Mouse (Mus musculus) limb, embryonic 12.5 days (tissue): ENCODE measurements around the gene Unc80. TPM values are rescaled to one million over a fixed set of nuclear protein-coding genes. Genes with fewer than 3 reads are reported as not detected.
A peak's percentile ranks its signal among the peaks of the same experiment; 100 is the strongest.
"Not testable (repeated sequence)": the region's sequence is repeated elsewhere in the genome, so short reads cannot be mapped to it uniquely, and the experiment has no call there.

Experiments
- ATAC-seq: fragments of 200-750 bp; cut with Nextera tagmentation; 2 replicates; pipeline ENCODE4 v1.8.0; 2017; ENCODE audit warnings: low read depth, moderate TSS enrichment; ENCODE audit not compliant: insufficient number of reproducible peaks, insufficient read depth, low FRiP score, low TSS enrichment
- H3K27ac ChIP-seq: fragments of 300-500 bp; sonication (generic); 2 replicates; pipeline ENCODE4 v1.5.1; 2016; ENCODE audit warnings: mild to moderate bottlenecking, moderate library complexity
- H3K27me3 ChIP-seq: fragments of 300-500 bp; sonication (generic); 2 replicates; pipeline ENCODE4 v1.6.1; 2016; ENCODE audit warnings: mild to moderate bottlenecking, moderate library complexity
- H3K36me3 ChIP-seq: fragments of 300-500 bp; sonication (generic); 2 replicates; pipeline ENCODE4 v1.6.1; 2016; ENCODE audit warnings: mild to moderate bottlenecking, moderate library complexity
- H3K4me1 ChIP-seq: fragments of 300-500 bp; sonication (generic); replicated peaks from 2 replicates; pipeline ENCODE4 v1.6.1; 2016
- H3K4me2 ChIP-seq: fragments of 300-500 bp; sonication (generic); 2 replicates; pipeline ENCODE4 v1.6.1; 2016; ENCODE audit warnings: mild to moderate bottlenecking, moderate library complexity
- H3K4me3 ChIP-seq: fragments of 300-500 bp; sonication (generic); replicated peaks from 2 replicates; pipeline ENCODE4 v1.5.1; 2016; ENCODE audit warnings: mild to moderate bottlenecking
- H3K9ac ChIP-seq: fragments of 300-500 bp; sonication (generic); replicated peaks from 2 replicates; pipeline ENCODE4 v1.6.1; 2016; ENCODE audit warnings: mild to moderate bottlenecking, moderate library complexity
- H3K9me3 ChIP-seq: fragments of 300-500 bp; sonication (generic); 2 replicates; pipeline ENCODE4 v1.6.1; 2016; ENCODE audit warnings: mild to moderate bottlenecking, moderate library complexity
- WGBS: fragments of 180-500 bp; shearing (Covaris S2); methylation state at CpG from one replicate; pipeline ENCODE4 v1.1.7; 2016; 5-methylcytosine and 5-hydroxymethylcytosine counted together
- polyA plus RNA-seq: library from polyadenylated mRNA; unstranded; fragments of >200 nt; fragmentation: Nextera tagmentation; extraction: Ambion mirVana; gene quantifications from 2 replicates; pipeline ENCODE4 v1.2.1, GENCODE M21; 2016

Gene Unc80
- polyA plus RNA-seq, 1 experiment from 2014 or later: 0.73 TPM

- Histone ChIP-seq H3K27me3 (no peaks in the 10 kb centered on the region), H3K9me3 (no peaks in the 10 kb centered on the region), H3K4me3 (no peak overlapping the region), H3K27ac (no peak overlapping the region), H3K36me3 (no peaks in the 10 kb centered on the region), H3K9ac (no peak overlapping the region), H3K4me1 (no peaks in the 10 kb centered on the region), H3K4me2 (no peak overlapping the region)
- ATAC-seq: no peak
- WGBS: 76% methylated on average over 3 of the region's 3 CpGs
These were observed 223.6 kb downstream of the Unc80 start for GRCm38 (mm10) chr1:66691772-66692171.

- Histone ChIP-seq H3K36me3 (no peaks in the 10 kb centered on the region), H3K9me3 (no peaks in the 10 kb centered on the region), H3K4me3 (no peak overlapping the region), H3K27ac (no peak overlapping the region), H3K4me1 (no peaks in the 10 kb centered on the region), H3K4me2 (no peak overlapping the region), H3K27me3 (no peaks in the 10 kb centered on the region), H3K9ac (no peak overlapping the region)
- 81% methylated on average over 1 of the region's 1 CpGs for WGBS
- ATAC-seq: no peak
These were observed 224.1 kb downstream of the Unc80 start for GRCm38 (mm10) chr1:66692308-66692707.

GRCm38 (mm10) chr1:66692780-66693392 lies 224.7 kb downstream of the Unc80 start:
- H3K4me2 ChIP-seq: no peak overlapping the region
- no peak overlapping the region for H3K9ac ChIP-seq
- WGBS: 91% methylated on average over 8 of the region's 8 CpGs
- H3K9me3 ChIP-seq: no peaks in the 10 kb centered on the region
- H3K4me3 ChIP-seq: no peak overlapping the region
- H3K4me1 ChIP-seq: no peaks in the 10 kb centered on the region
- H3K27me3 ChIP-seq: no peaks in the 10 kb centered on the region
- no peak overlapping the region for H3K27ac ChIP-seq
- no peak for ATAC-seq
- no peaks in the 10 kb centered on the region for H3K36me3 ChIP-seq

GRCm38 (mm10) chr1:66694266-66694665 lies 226.1 kb downstream of the Unc80 start:
- Histone ChIP-seq H3K27me3 (no peaks in the 10 kb centered on the region), H3K9me3 (no peaks in the 10 kb centered on the region), H3K27ac (no peak overlapping the region), H3K4me2 (no peak overlapping the region), H3K9ac (no peak overlapping the region), H3K36me3 (no peaks in the 10 kb centered on the region), H3K4me1 (no peaks in the 10 kb centered on the region), H3K4me3 (no peak overlapping the region)
- WGBS: 75% methylated on average over 5 of the region's 5 CpGs
- no peak for ATAC-seq

- no peak overlapping the region for H3K9ac ChIP-seq
- 74% methylated on average over 7 of the region's 7 CpGs for WGBS
- no peak overlapping the region for H3K4me2 ChIP-seq
- H3K4me1 ChIP-seq: no peaks in the 10 kb centered on the region
- no peaks in the 10 kb centered on the region for H3K9me3 ChIP-seq
- no peak overlapping the region for H3K27ac ChIP-seq
- no peaks in the 10 kb centered on the region for H3K36me3 ChIP-seq
- no peak overlapping the region for H3K4me3 ChIP-seq
- H3K27me3 ChIP-seq: no peaks in the 10 kb centered on the region
- no peak for ATAC-seq
These were observed 227.1 kb downstream of the Unc80 start for GRCm38 (mm10) chr1:66695296-66695695.

GRCm38 (mm10) chr1:66699630-66700029 lies 231.5 kb downstream of the Unc80 start:
- H3K36me3 ChIP-seq, H3K9me3 ChIP-seq, H3K4me1 ChIP-seq, ATAC-seq, H3K4me2 ChIP-seq, H3K4me3 ChIP-seq, H3K9ac ChIP-seq, H3K27me3 ChIP-seq, H3K27ac ChIP-seq: not testable (repeated sequence)
- WGBS: 87% methylated on average over 10 of the region's 10 CpGs

GRCm38 (mm10) chr1:66700149-66700692 lies 232.1 kb downstream of the Unc80 start:
- Histone ChIP-seq H3K27me3 (no peaks in the 10 kb centered on the region), H3K4me2 (peak overlapping the region; percentile 66), H3K4me1 (peaks cover 7% of the 10 kb centered on the region), H3K9ac (no peak overlapping the region), H3K36me3 (0 out of 2 replicates have a peak, but pooled peaks cover 2% of the 10 kb centered on the region), H3K9me3 (no peaks in the 10 kb centered on the region), H3K4me3 (peak overlapping the region; percentile 79), H3K27ac (no peak overlapping the region)
- WGBS: 54% methylated on average over 5 of the region's 5 CpGs
- no peak for ATAC-seq

- peak within 1 kb of the TSS; percentile 66 for H3K4me2 ChIP-seq
- peak within 1 kb of the TSS; percentile 79 for H3K4me3 ChIP-seq
- peaks cover 7% of the 10 kb centered on the region for H3K4me1 ChIP-seq
- peak within 1 kb of the TSS; percentile 83 for H3K9ac ChIP-seq
- no peaks in the 10 kb centered on the region for H3K27me3 ChIP-seq
- peak; percentile 100 for ATAC-seq
- no peaks in the 10 kb centered on the region for H3K9me3 ChIP-seq
- 0 out of 2 replicates have a peak, but pooled peaks cover 2% of the 10 kb centered on the region for H3K36me3 ChIP-seq
- under 1% methylated on average over 73 of the region's 73 CpGs for WGBS
- peak within 1 kb of the TSS; percentile 82 for H3K27ac ChIP-seq
These were observed 232.8 kb downstream of the Unc80 start, which contains the start of gene Rpe for GRCm38 (mm10) chr1:66700693-66701575. TSS of gene Rpe (plus strand) at chr1:66700831.

- H3K27ac ChIP-seq: no peak overlapping the region
- H3K4me1 ChIP-seq: peaks cover 7% of the 10 kb centered on the region
- H3K4me3 ChIP-seq: peak overlapping the region; percentile 79
- peak overlapping the region; percentile 83 for H3K9ac ChIP-seq
- 32% methylated on average over 2 of the region's 2 CpGs for WGBS
- H3K36me3 ChIP-seq: peaks cover 5% of the 10 kb centered on the region; the same call in 1 of the 2 replicates
- ATAC-seq: no peak
- H3K9me3 ChIP-seq: no peaks in the 10 kb centered on the region
- no peaks in the 10 kb centered on the region for H3K27me3 ChIP-seq
- peak overlapping the region; percentile 66 for H3K4me2 ChIP-seq
These were observed 233.4 kb downstream of the Unc80 start for GRCm38 (mm10) chr1:66701576-66701940.

GRCm38 (mm10) chr1:66702623-66703345 lies 234.6 kb downstream of the Unc80 start:
- no peak overlapping the region for H3K9ac ChIP-seq
- H3K36me3 ChIP-seq: peaks cover 15% of the 10 kb centered on the region
- H3K4me2 ChIP-seq: peak overlapping the region; percentile 66
- peaks cover 7% of the 10 kb centered on the region for H3K4me1 ChIP-seq
- no peaks in the 10 kb centered on the region for H3K9me3 ChIP-seq
- H3K4me3 ChIP-seq: no peak overlapping the region
- 88% methylated on average over 4 of the region's 4 CpGs for WGBS
- no peaks in the 10 kb centered on the region for H3K27me3 ChIP-seq
- no peak for ATAC-seq
- no peak overlapping the region for H3K27ac ChIP-seq

- Histone ChIP-seq H3K4me1 (peaks cover 7% of the 10 kb centered on the region), H3K4me3 (no peak overlapping the region), H3K27me3 (no peaks in the 10 kb centered on the region), H3K27ac (no peak overlapping the region), H3K9ac (no peak overlapping the region), H3K4me2 (no peak overlapping the region), H3K9me3 (no peaks in the 10 kb centered on the region), H3K36me3 (peaks cover 30% of the 10 kb centered on the region)
- 72% methylated on average over 6 of the region's 6 CpGs for WGBS
- no peak for ATAC-seq
These were observed 236.4 kb downstream of the Unc80 start for GRCm38 (mm10) chr1:66704523-66704922.
